In genomic region chr12:32774592-32774991, GRCm38 (mm10) we compare ENCODE assay signal across 32 mouse cellular contexts. TPM values are rescaled to one million over a fixed set of nuclear protein-coding genes. Genes with fewer than 3 reads are reported as not detected.
DNase-seq lines count a peak whose midpoint lies in the region; ATAC-seq and TF ChIP-seq lines count a peak whose summit lies in the region.
"Had no signal": no experiment of that assay in that cellular context is flagged by ENCODE, and none has a peak within 500 bp of the region (broad histone marks: within the 10 kb centered on the region; RNA-seq: fewer than 3 reads in every experiment).

No protein-coding gene starts in this region.

- no peak for TF ChIP-seq RAD21 in CH12.LX (IDR thresholded peaks at IDR 0.05; ENCODE audit: low read depth, low read length)

- no peak overlapping the region for H3K4me3 ChIP-seq in CH12.LX (replicated peaks in 1 of 3; ENCODE audit: low read depth in 2 of 3, low read length in 2 of 3, poor library complexity in 1 of 3)
- no peak overlapping the region for H3K4me3 ChIP-seq in hindbrain, postnatal 0 days (ENCODE audit: low read length)
- H3K4me3 ChIP-seq: embryonic facial prominence, embryonic 12.5 days; heart, embryonic 13.5 days; hindbrain, embryonic 10.5 days; hindbrain, embryonic 15.5 days; midbrain, embryonic 13.5 days; neural tube, embryonic 15.5 days had no signal

- H3K4me1 ChIP-seq in CH12.LX (ENCODE audit: control insufficient read depth in 1 of 2, insufficient read depth in 2 of 2) = peaks cover 7 to 18% of the 10 kb centered on the region in 2 experiments
- H3K4me1 ChIP-seq in hindbrain, postnatal 0 days (ENCODE audit: insufficient read depth, low read length) = no peaks in the 10 kb centered on the region
- H3K4me1 ChIP-seq: embryonic facial prominence, embryonic 12.5 days; heart, embryonic 13.5 days; hindbrain, embryonic 10.5 days; hindbrain, embryonic 15.5 days; midbrain, embryonic 13.5 days; neural tube, embryonic 15.5 days had no signal

- no peaks in the 10 kb centered on the region for H3K79me2 ChIP-seq in CH12.LX (replicated peaks; ENCODE audit: control insufficient read depth, extremely low read depth, insufficient read depth, poor library complexity, severe bottlenecking)

- in situ Hi-C loops in CH12.LX (cut with MboI; ENCODE audit: low pct_ligation_motif_present, low pct_unique_long_range_greater_than_20kb, low sequenced_read_pairs) = no loop called here

- no peaks in the 10 kb centered on the region for H3K27me3 ChIP-seq in CH12.LX (replicated peaks)
- H3K27me3 ChIP-seq in splenic B cell, adult 2 months (ENCODE audit: control insufficient read depth, insufficient read depth, low read length, poor library complexity, severe bottlenecking) = no peaks in the 10 kb centered on the region
- no peaks in the 10 kb centered on the region for H3K27me3 ChIP-seq in hindbrain, postnatal 0 days (ENCODE audit: insufficient read depth, low read length)
- H3K27me3 ChIP-seq: embryonic facial prominence, embryonic 12.5 days; hindbrain, embryonic 15.5 days; midbrain, embryonic 13.5 days; neural tube, embryonic 15.5 days had no signal

- H3K9ac ChIP-seq in CH12.LX (ENCODE audit: insufficient read depth, low read depth) = peak overlapping the region; percentile 31; the same call in 1 of the 2 replicates
- no peak overlapping the region for H3K9ac ChIP-seq in hindbrain, postnatal 0 days (replicated peaks; ENCODE audit: low read length)
- H3K9ac ChIP-seq: embryonic facial prominence, embryonic 12.5 days; heart, embryonic 13.5 days; hindbrain, embryonic 15.5 days; liver, embryonic 14.5 days; midbrain, embryonic 13.5 days; neural tube, embryonic 15.5 days had no signal

- H3K9me3 ChIP-seq in CH12.LX (replicated peaks; ENCODE audit: low read length) = no peaks in the 10 kb centered on the region
- H3K9me3 ChIP-seq in hindbrain, postnatal 0 days (ENCODE audit: low read length) = no peaks in the 10 kb centered on the region
- H3K9me3 ChIP-seq: embryonic facial prominence, embryonic 12.5 days; heart, embryonic 13.5 days; hindbrain, embryonic 10.5 days; hindbrain, embryonic 15.5 days; midbrain, embryonic 13.5 days; neural tube, embryonic 15.5 days had no signal

- H3K27ac ChIP-seq in CH12.LX (ENCODE audit: insufficient read depth, low read depth) = peak overlapping the region; percentile 56; the same call in 1 of the 2 replicates
- no peak overlapping the region for H3K27ac ChIP-seq in hindbrain, postnatal 0 days
- H3K27ac ChIP-seq: embryonic facial prominence, embryonic 12.5 days; heart, embryonic 13.5 days; hindbrain, embryonic 10.5 days; hindbrain, embryonic 15.5 days; liver, embryonic 14.5 days; macrophage; midbrain, embryonic 13.5 days; neural tube, embryonic 15.5 days had no signal

- TF ChIP-seq CTCF in CH12.LX (conservative IDR thresholded peaks at IDR 0.05 in 1 of 2, IDR thresholded peaks at IDR 0.05 in 1 of 2; ENCODE audit: low read depth in 2 of 2, low read length in 2 of 2) = no peak
- no peak for TF ChIP-seq CTCF in hindbrain, postnatal 0 days (IDR thresholded peaks at IDR 0.05; ENCODE audit: low read depth)

- peak overlapping the region; percentile 29 for H3K4me2 ChIP-seq in CH12.LX (ENCODE audit: insufficient read depth, low read depth, poor library complexity, severe bottlenecking)
- no peak overlapping the region for H3K4me2 ChIP-seq in hindbrain, postnatal 0 days (ENCODE audit: low read depth, low read length)
- H3K4me2 ChIP-seq: embryonic facial prominence, embryonic 12.5 days; heart, embryonic 13.5 days; hindbrain, embryonic 15.5 days; midbrain, embryonic 13.5 days; neural tube, embryonic 15.5 days had no signal

- dilution Hi-C loops in CH12.LX (cut with MboI; ENCODE audit: extremely low pct_ligation_motif_present, extremely low pct_unique_long_range_greater_than_20kb, low sequenced_read_pairs) = no loop called here

- H3K36me3 ChIP-seq in CH12.LX (replicated peaks in 1 of 2; ENCODE audit: control insufficient read depth in 1 of 2, insufficient read depth in 1 of 2, low read length in 1 of 2) = no peaks in the 10 kb centered on the region
- H3K36me3 ChIP-seq in splenic B cell, adult 2 months (ENCODE audit: control insufficient read depth, insufficient read depth, low read length, poor library complexity, severe bottlenecking) = no peaks in the 10 kb centered on the region
- no peaks in the 10 kb centered on the region for H3K36me3 ChIP-seq in hindbrain, postnatal 0 days (ENCODE audit: insufficient read depth, low read length)
- H3K36me3 ChIP-seq: embryonic facial prominence, embryonic 12.5 days; heart, embryonic 13.5 days; hindbrain, embryonic 10.5 days; hindbrain, embryonic 15.5 days; midbrain, embryonic 13.5 days; neural tube, embryonic 15.5 days had no signal

- no peak for TF ChIP-seq POLR2A in CH12.LX (IDR thresholded peaks at IDR 0.05; ENCODE audit: low read depth, low read length)

- ATAC-seq in granulocyte monocyte progenitor cell, adult 5-6 weeks (replicated peaks; ENCODE audit: poor library complexity, severe bottlenecking) = 0 out of 2 replicates have a peak, but pooled peaks have one; percentile 20
- no peak for ATAC-seq in hindbrain, postnatal 0 days
- ATAC-seq: forebrain, embryonic 16.5 days; intestine, embryonic 16.5 days; midbrain, embryonic 13.5 days had no signal

- 82% methylated on average over 5 of the region's 5 CpGs for WGBS in hindbrain, postnatal 0 days

- DNase-seq in CD4-positive helper T cell, adult 2 months (ENCODE audit: low read depth, low spot score) = peak; percentile 50
- peak; percentile 89 for DNase-seq in CH12.LX (ENCODE audit: extremely low read depth)
- peak; percentile 88 for DNase-seq in splenic B cell, adult 2 months (ENCODE audit: low read depth, low spot score)
- no peak for DNase-seq in urinary bladder, adult 18-20 months (ENCODE audit: low spot score in 2 of 2)
- no peak for DNase-seq in testis, postnatal 14 days (ENCODE audit: low spot score)
- no peak for DNase-seq in hindbrain, postnatal 0 days (ENCODE audit: low spot score)
- DNase-seq: adrenal gland, adult 8-10 months; cerebellum, adult 11 months; cerebellum, adult 9-10 months; embryo, embryonic 11 days; heart, postnatal 14 days; kidney, adult 8-10 months; kidney, postnatal 10 days; layer of hippocampus, adult 9-11 months; liver; lung, adult 2 months; lung, postnatal 10 days; retina, postnatal 1 day; right cerebral cortex, postnatal 25 days; thymus, adult 18-20 months; thymus, postnatal 25 days had no signal

- TF ChIP-seq EP300 in CH12.LX (IDR thresholded peaks at IDR 0.05; ENCODE audit: low read length) = peak; percentile 88

TF ChIP-seq in CH12.LX, 34 proteins besides CTCF, POLR2A, EP300 and RAD21 (continues in another document):
- TF ChIP-seq MXI1 (IDR thresholded peaks at IDR 0.05; ENCODE audit: low read depth, low read length) = peak; percentile 13; the same call in 1 of the 2 replicates
- TF ChIP-seq GABPA (IDR thresholded peaks at IDR 0.05; ENCODE audit: insufficient replicate concordance, low read depth, low read length) = no peak
- TF ChIP-seq JUND (conservative IDR thresholded peaks at IDR 0.05; ENCODE audit: low read depth, low read length) = peak; percentile 70
- peak; percentile 56; the same call in 1 of the 2 replicates for TF ChIP-seq JUN (IDR thresholded peaks at IDR 0.05; ENCODE audit: insufficient read depth, low read depth, low read length)
- TF ChIP-seq CHD2 (IDR thresholded peaks at IDR 0.05; ENCODE audit: low read length) = no peak
- peak; percentile 88 for TF ChIP-seq MAFK (IDR thresholded peaks at IDR 0.05; ENCODE audit: insufficient replicate concordance, low read length)
- TF ChIP-seq HCFC1 (IDR thresholded peaks at IDR 0.05; ENCODE audit: low read depth, low read length) = peak; percentile 39; the same call in 1 of the 2 replicates
- TF ChIP-seq ZC3H11A (IDR thresholded peaks at IDR 0.05; ENCODE audit: low read depth, low read length) = no peak
- no peak for TF ChIP-seq NRF1 (IDR thresholded peaks at IDR 0.05; ENCODE audit: low read depth, low read length)
- TF ChIP-seq USF2 (conservative IDR thresholded peaks at IDR 0.05; ENCODE audit: low read depth, low read length) = peak; percentile 67
- TF ChIP-seq NELFE (IDR thresholded peaks at IDR 0.05; ENCODE audit: low read depth, low read length) = no peak
- TF ChIP-seq RCOR1 (conservative IDR thresholded peaks at IDR 0.05; ENCODE audit: low read depth, low read length) = peak; percentile 84
- TF ChIP-seq ELF1 (IDR thresholded peaks at IDR 0.05; ENCODE audit: low read depth, low read length) = no peak
- no peak for TF ChIP-seq SMC3 (IDR thresholded peaks at IDR 0.05; ENCODE audit: low read depth, low read length)
- peak; percentile 98 for TF ChIP-seq MAX (IDR thresholded peaks at IDR 0.05; ENCODE audit: low read length)
- TF ChIP-seq KAT2A (IDR thresholded peaks at IDR 0.05; ENCODE audit: insufficient replicate concordance, low read length) = no peak
- TF ChIP-seq PAX5 (IDR thresholded peaks at IDR 0.05; ENCODE audit: low read length) = no peak
- TF ChIP-seq BHLHE40 (IDR thresholded peaks at IDR 0.05; ENCODE audit: low read depth, low read length) = peak; percentile 100
- TF ChIP-seq IRF4 (IDR thresholded peaks at IDR 0.05; ENCODE audit: low read depth, low read length) = peak; percentile 64; the same call in 1 of the 2 replicates
- no peak for TF ChIP-seq ZNF384 (IDR thresholded peaks at IDR 0.05; ENCODE audit: low read depth, low read length)
- peak; percentile 95 for TF ChIP-seq ETS1 (conservative IDR thresholded peaks at IDR 0.05; ENCODE audit: low read depth, low read length)
- peak; percentile 92 for TF ChIP-seq MEF2A (IDR thresholded peaks at IDR 0.05; ENCODE audit: borderline replicate concordance, low read depth, low read length)
- no peak for TF ChIP-seq UBTF (IDR thresholded peaks at IDR 0.05; ENCODE audit: low read depth, low read length)
- TF ChIP-seq ZMIZ1 (IDR thresholded peaks at IDR 0.05; ENCODE audit: low read depth, low read length) = no peak
- TF ChIP-seq SIN3A (IDR thresholded peaks at IDR 0.05; ENCODE audit: low read length) = no peak; the same call in 1 of the 2 replicates
- TF ChIP-seq TBP (conservative IDR thresholded peaks at IDR 0.05; ENCODE audit: low read depth, low read length) = no peak
- TF ChIP-seq MYC (IDR thresholded peaks at IDR 0.05; ENCODE audit: low read depth, low read length) = peak; percentile 96
- TF ChIP-seq ZKSCAN1 (IDR thresholded peaks at IDR 0.05; ENCODE audit: borderline replicate concordance, low read depth, low read length) = no peak

RNA-seq across cellular contexts. Expression of gene Nampt, which starts 44.8 kb away (rescaled TPM):
- total RNA-seq in CH12.LX (2012; rRNA removed) (48.7 and 50.5 TPM in 2 replicates), CH12.LX (2014; rRNA removed) (206 and 222 TPM in 2 replicates)
- polyA plus RNA-seq in CH12.LX (2012; ENCODE audit: insufficient read length, low read depth) = 84.5 and 95.6 TPM in 2 replicates
- 51.8 and 57.7 TPM in 2 replicates for total RNA-seq in granulocyte monocyte progenitor cell, adult 5-6 weeks (2014; fragmentation: Nextera tagmentation)
- 66.0 and 79.2 TPM in 2 replicates for total RNA-seq in granulocyte monocyte progenitor cell, adult 5-6 weeks (2017)
- 22.9 and 28.3 TPM in 2 replicates for total RNA-seq in hindbrain, postnatal 0 days (2014; rRNA removed)
- polyA plus RNA-seq in hindbrain, postnatal 0 days (2015; fragmentation: Nextera tagmentation; extraction: Ambion mirVana) = 27.0 and 27.5 TPM in 2 replicates

Comparison
In these comparisons a context has a peak if more than half of its experiments do, and no peak if none do; other contexts are left out.
1. DNase-seq: peak in CD4-positive helper T cell, adult 2 months (single experiment), CH12.LX (single experiment) and splenic B cell, adult 2 months (single experiment); none in urinary bladder, adult 18-20 months (0 of 2), testis, postnatal 14 days (single experiment) and hindbrain, postnatal 0 days (single experiment).